Mouse (Mus musculus) left cerebral cortex, postnatal 14 days (tissue): ENCODE measurements around the gene Gm10100. TPM values are rescaled to one million over a fixed set of nuclear protein-coding genes. Genes with fewer than 3 reads are reported as not detected.
"Not testable (repeated sequence)": the region's sequence is repeated elsewhere in the genome, so short reads cannot be mapped to it uniquely, and the experiment has no call there.

ENCODE experiments used
- DNase-seq, 2 experiments: peaks; one replicate each; pipeline ENCODE4 v3.0.0; 2021 to 2022; ENCODE audit warnings: low spot score in 2 of 2, mixed read lengths in 1 of 2
- intact Hi-C: fragments of 180-260 bp; cut with DNase I; formaldehyde crosslinking; loops from one replicate; pipeline ENCODE4 v1.15.1; 2025
- total RNA-seq, 2 experiments: library from RNA; stranded (reverse); gene quantifications; 2 replicates each; pipeline ENCODE4 v1.2.3; 2021

Gene Gm10100
- total RNA-seq, 2 experiments from 2014 or later, result not detected

- DNase-seq, intact Hi-C loops: not testable (repeated sequence)
Measured at GRCm38 (mm10) chr10:77741924-77742688, 15.8 kb downstream of the Gm10100 start, which contains the start of gene Gm18596. Gene Gm18596, minus strand, starts transcription at chr10:77742638.

- DNase-seq, intact Hi-C loops: not testable (repeated sequence)
Measured at GRCm38 (mm10) chr10:77750686-77751085, 24.4 kb downstream of the Gm10100 start.

GRCm38 (mm10) chr10:77751254-77751653 lies 25.0 kb downstream of the Gm10100 start, which contains the start of gene Gm9736:
Gene Gm9736, minus strand, starts transcription at chr10:77751354.
- DNase-seq, intact Hi-C loops: not testable (repeated sequence)

- DNase-seq, intact Hi-C loops: not testable (repeated sequence)
Measured at GRCm38 (mm10) chr10:77752312-77752711, 26.0 kb downstream of the Gm10100 start.

- intact Hi-C loops, result no loop called here
- no peak for DNase-seq
Measured at GRCm38 (mm10) chr10:77753448-77753847, 27.2 kb downstream of the Gm10100 start.

GRCm38 (mm10) chr10:77759582-77759981 lies 33.3 kb downstream of the Gm10100 start, which contains the start of gene Gm3233:
Gene Gm3233, minus strand, starts transcription at chr10:77759682.
- DNase-seq, intact Hi-C loops: not testable (repeated sequence)

GRCm38 (mm10) chr10:77769727-77770126 lies 43.4 kb downstream of the Gm10100 start:
- no peak for DNase-seq
- intact Hi-C loops, result no loop called here

GRCm38 (mm10) chr10:77771225-77771624 lies 44.9 kb downstream of the Gm10100 start, which contains the start of gene Gm3238:
Gene Gm3238, minus strand, starts transcription at chr10:77771325.
- DNase-seq, intact Hi-C loops: not testable (repeated sequence)

GRCm38 (mm10) chr10:77772142-77772541 lies 45.9 kb downstream of the Gm10100 start:
- intact Hi-C loops, DNase-seq: not testable (repeated sequence)

Other genes with a start within 250 kb of the Gm10100 start
- gene Fam207a, start 210.7 kb upstream of the Gm10100 start, total RNA-seq, result 10 to 100 TPM; 32.2 to 33.4 TPM
- 1 to 10 TPM; 3.1 to 3.2 TPM for gene Itgb2, start 196.2 kb upstream of the Gm10100 start, total RNA-seq
- gene Pttg1ip, start 144.8 kb upstream of the Gm10100 start, total RNA-seq, result 10 to 100 TPM; 74.0 to 75.1 TPM
- 100 to 1,000 TPM; 129 to 135 TPM for gene Sumo3, start 120.4 kb upstream of the Gm10100 start, total RNA-seq
- 10 to 100 TPM in 1 of 2 experiments, 1 to 10 TPM in 1; 6.7 to 15.7 TPM for gene Gm49325, start 120.3 kb upstream of the Gm10100 start, total RNA-seq
- gene Ube2g2, start 104.2 kb upstream of the Gm10100 start, total RNA-seq, result 10 to 100 TPM; 36.3 to 41.6 TPM
- gene Tspear, start 39.9 kb upstream of the Gm10100 start, total RNA-seq, result under 1 TPM in 1 of 2 experiments, not detected in 1; 0.15 TPM
- not detected for gene Gm19402, start 35.7 kb upstream of the Gm10100 start, total RNA-seq
- not detected for gene Gm9508, start 29.3 kb upstream of the Gm10100 start, total RNA-seq
- gene Gm10272, start 19.9 kb upstream of the Gm10100 start, total RNA-seq, result not detected
- not detected for gene Gm10024, start 15.0 kb upstream of the Gm10100 start, total RNA-seq
- gene Gm10142, start 10.7 kb upstream of the Gm10100 start, total RNA-seq, result not detected
- not detected for gene Krtap12-1, start 5.9 kb upstream of the Gm10100 start, total RNA-seq
- gene Gm18596, start 16.2 kb downstream of the Gm10100 start, total RNA-seq, result not detected
- gene Gm9736, start 24.9 kb downstream of the Gm10100 start, total RNA-seq, result not detected
- gene Gm3233, start 33.2 kb downstream of the Gm10100 start, total RNA-seq, result not detected
- gene Gm3238, start 44.8 kb downstream of the Gm10100 start, total RNA-seq, result not detected
- not detected for gene Gm7138, start 50.5 kb downstream of the Gm10100 start, total RNA-seq
- not detected for gene Gm3250, start 56.1 kb downstream of the Gm10100 start, total RNA-seq
- not detected for gene Gm7137, start 61.7 kb downstream of the Gm10100 start, total RNA-seq
- gene Gm9639, start 68.6 kb downstream of the Gm10100 start, total RNA-seq, result not detected
- gene Gm19668, start 72.6 kb downstream of the Gm10100 start, total RNA-seq, result not detected
- not detected for gene Gm9507, start 85.4 kb downstream of the Gm10100 start, total RNA-seq
- not detected for gene Gm2696, start 88.2 kb downstream of the Gm10100 start, total RNA-seq
- not detected for gene Krtap10-4, start 100.6 kb downstream of the Gm10100 start, total RNA-seq
- not detected for gene Krtap10-10, start 109.5 kb downstream of the Gm10100 start, total RNA-seq
- not detected for gene Gm36176, start 120.3 kb downstream of the Gm10100 start, total RNA-seq
- not detected for gene Gm10318, start 126.4 kb downstream of the Gm10100 start, total RNA-seq
- not detected for gene Gm3285, start 135.5 kb downstream of the Gm10100 start, total RNA-seq
- 10 to 100 TPM; 19.4 to 20.8 TPM for gene Lrrc3, start 176.1 kb downstream of the Gm10100 start, total RNA-seq
- 10 to 100 TPM; 32.1 to 33.3 TPM for gene Trpm2, start 244.1 kb downstream of the Gm10100 start, total RNA-seq